Mouse (Mus musculus): Measurements from ENCODE around the gene Lyl1. TPM values are rescaled to one million over a fixed set of nuclear protein-coding genes. Genes with fewer than 3 reads are reported as not detected.
A peak's percentile ranks its signal among the peaks of the same experiment; 100 is the strongest.

Gene Lyl1
- 5.0 and 5.7 TPM in 2 replicates for polyA plus RNA-seq (2014; fragmentation: Nextera tagmentation; extraction: Ambion mirVana)

DNA sequence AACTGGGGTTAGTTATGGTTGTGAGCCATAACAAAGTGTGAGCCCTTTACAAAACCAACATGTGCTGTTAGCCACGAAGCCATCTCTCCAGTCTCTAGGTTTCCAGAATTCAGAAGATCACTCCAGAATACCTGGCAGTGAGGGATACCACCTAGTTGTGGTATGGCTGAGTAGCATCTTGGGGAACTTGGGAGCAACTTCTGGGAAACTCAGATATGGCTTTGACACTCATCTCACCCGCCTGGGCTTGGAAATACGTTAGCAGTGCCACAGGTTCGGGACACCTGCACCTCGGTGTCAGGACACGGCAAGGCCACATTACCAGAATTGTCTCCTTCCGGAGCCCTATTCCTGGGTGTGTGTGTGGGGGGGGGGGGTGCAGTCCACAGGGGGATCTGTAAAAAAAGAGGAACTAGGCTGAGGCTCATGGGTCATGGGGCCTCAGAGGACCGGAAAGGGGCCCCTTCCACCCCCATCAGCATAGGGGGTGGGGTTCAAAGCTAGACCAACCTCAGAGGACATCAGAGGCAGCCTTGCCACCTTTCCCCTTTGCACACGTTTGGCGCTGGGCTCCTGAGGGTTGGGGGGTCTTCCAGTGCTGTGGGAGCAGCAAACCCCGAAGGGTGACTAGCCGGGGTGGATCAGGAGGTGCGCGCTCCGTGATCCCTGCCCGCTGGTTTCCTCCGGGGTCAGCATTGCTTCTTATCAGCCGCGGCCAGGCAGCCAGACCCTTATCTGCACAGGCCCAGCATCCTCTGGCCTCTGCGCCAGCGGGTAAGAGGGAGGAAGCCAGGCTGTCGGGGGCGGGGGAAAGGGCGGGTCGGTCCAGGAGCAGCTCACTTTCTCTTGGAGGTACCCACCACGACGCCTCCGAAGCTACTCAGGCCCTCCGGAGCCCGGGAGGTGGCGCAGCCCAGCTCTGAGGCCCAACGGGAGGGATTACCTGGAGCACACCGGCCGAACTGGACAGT is at the start of gene Lyl1:
Lyl1 (plus strand) TSS at position 517 of the 971 bp plus-strand sequence.
- peak; percentile 79 for DNase-seq (ENCODE audit: low spot score)
- peak within 1 kb of the TSS; percentile 23; the same call in 1 of the 2 replicates for H3K9ac ChIP-seq (ENCODE audit: low read length)
- H3K27ac ChIP-seq (ENCODE audit: low read depth, low read length): 0 out of 2 replicates have a peak within 1 kb of the TSS, but pooled peaks have one; percentile 6
- WGBS: 10% methylated on average over 34 of the region's 34 CpGs
- H3K4me2 ChIP-seq (ENCODE audit: low read depth, low read length, severe bottlenecking): no peak within 1 kb of the TSS
- no peaks in the 10 kb centered on the region; the same call in 1 of the 2 replicates for H3K36me3 ChIP-seq (ENCODE audit: control insufficient read depth, insufficient read depth, low read length)
- ATAC-seq (replicated peaks; ENCODE audit: low FRiP score): peak; percentile 34; the same call in 1 of the 2 replicates
- H3K4me3 ChIP-seq (ENCODE audit: low read depth, low read length): 0 out of 2 replicates have a peak within 1 kb of the TSS, but pooled peaks have one; percentile 6
- peaks cover 7% of the 10 kb centered on the region; the same call in 1 of the 2 replicates for H3K4me1 ChIP-seq (replicated peaks; ENCODE audit: control insufficient read depth, insufficient read depth, low read length)
- H3K9me3 ChIP-seq (ENCODE audit: control insufficient read depth, low read length): no peaks in the 10 kb centered on the region
- peaks cover 50% of the 10 kb centered on the region for H3K27me3 ChIP-seq (ENCODE audit: control insufficient read depth, insufficient read depth, low read length)

DNA sequence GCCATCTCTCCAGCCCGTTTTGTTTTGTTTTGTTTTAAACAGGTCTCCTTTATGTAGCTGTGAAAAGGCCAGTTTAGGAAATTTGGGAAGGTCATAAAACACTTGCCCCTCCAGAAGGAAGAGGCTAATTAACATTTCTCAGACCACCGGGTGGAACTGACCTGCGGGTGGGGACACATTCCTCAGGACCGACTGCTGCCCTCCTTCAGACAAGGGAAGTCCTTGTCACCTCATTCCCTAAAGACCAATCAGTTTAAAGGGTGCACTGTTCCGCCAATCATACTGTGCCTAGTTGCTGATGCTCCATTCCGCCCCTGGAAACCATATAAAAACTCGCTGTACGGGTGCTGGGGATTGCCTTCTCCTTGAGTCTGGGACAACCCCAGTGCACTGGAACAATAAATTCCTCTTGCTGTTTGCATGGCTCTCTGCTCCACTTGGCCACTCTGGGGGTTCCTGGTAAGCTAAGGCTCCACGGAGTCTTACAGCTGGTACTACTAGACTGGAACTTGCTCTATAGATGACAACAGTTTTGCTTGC is 48.1 kb upstream of the Lyl1 start:
- WGBS: 72% methylated on average over 9 of the region's 9 CpGs
- Histone ChIP-seq H3K27ac (ENCODE audit: low read depth, low read length) (no peak overlapping the region; the same call in 1 of the 2 replicates), H3K4me3 (ENCODE audit: low read depth, low read length) (no peak overlapping the region), H3K27me3 (ENCODE audit: control insufficient read depth, insufficient read depth, low read length) (no peaks in the 10 kb centered on the region), H3K36me3 (ENCODE audit: control insufficient read depth, insufficient read depth, low read length) (no peaks in the 10 kb centered on the region), H3K9ac (ENCODE audit: low read length) (no peak overlapping the region), H3K4me2 (ENCODE audit: low read depth, low read length, severe bottlenecking) (no peak overlapping the region), H3K4me1 (replicated peaks; ENCODE audit: control insufficient read depth, insufficient read depth, low read length) (peaks cover 22% of the 10 kb centered on the region), H3K9me3 (ENCODE audit: control insufficient read depth, low read length) (no peaks in the 10 kb centered on the region)
- no peak for ATAC-seq (replicated peaks; ENCODE audit: low FRiP score)
- no peak for DNase-seq (ENCODE audit: low spot score)

DNA sequence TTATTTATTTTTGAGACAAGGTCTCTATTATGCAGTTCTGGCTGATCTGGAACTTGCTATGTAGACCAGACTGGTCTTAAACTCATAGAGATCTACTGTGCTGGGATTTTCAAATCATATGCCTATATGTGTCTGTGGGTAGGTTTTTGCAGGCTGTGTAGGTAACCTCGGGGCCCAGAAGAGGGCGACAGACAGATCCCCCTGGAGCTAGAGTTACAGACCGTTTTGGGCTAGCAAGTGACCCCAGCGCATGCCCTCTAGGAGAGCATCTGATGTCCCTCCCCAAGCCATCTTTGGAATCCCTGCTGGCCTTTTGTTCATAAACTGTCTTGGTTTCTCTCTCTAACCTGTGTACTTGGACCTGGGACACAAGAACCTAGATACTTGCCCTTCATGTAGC is 46.7 kb upstream of the Lyl1 start:
- WGBS: 42% methylated on average over 4 of the region's 4 CpGs
- ATAC-seq (replicated peaks; ENCODE audit: low FRiP score) (no peak), DNase-seq (ENCODE audit: low spot score) (no peak)
- no peaks in the 10 kb centered on the region for H3K27me3 ChIP-seq (ENCODE audit: control insufficient read depth, insufficient read depth, low read length)
- H3K4me3 ChIP-seq (ENCODE audit: low read depth, low read length): no peak overlapping the region
- no peak overlapping the region for H3K9ac ChIP-seq (ENCODE audit: low read length)
- H3K4me1 ChIP-seq (replicated peaks; ENCODE audit: control insufficient read depth, insufficient read depth, low read length): peaks cover 22% of the 10 kb centered on the region
- peak overlapping the region; percentile 91 for H3K27ac ChIP-seq (ENCODE audit: low read depth, low read length)
- H3K36me3 ChIP-seq (ENCODE audit: control insufficient read depth, insufficient read depth, low read length): no peaks in the 10 kb centered on the region
- H3K9me3 ChIP-seq (ENCODE audit: control insufficient read depth, low read length): no peaks in the 10 kb centered on the region
- H3K4me2 ChIP-seq (ENCODE audit: low read depth, low read length, severe bottlenecking): no peak overlapping the region

DNA sequence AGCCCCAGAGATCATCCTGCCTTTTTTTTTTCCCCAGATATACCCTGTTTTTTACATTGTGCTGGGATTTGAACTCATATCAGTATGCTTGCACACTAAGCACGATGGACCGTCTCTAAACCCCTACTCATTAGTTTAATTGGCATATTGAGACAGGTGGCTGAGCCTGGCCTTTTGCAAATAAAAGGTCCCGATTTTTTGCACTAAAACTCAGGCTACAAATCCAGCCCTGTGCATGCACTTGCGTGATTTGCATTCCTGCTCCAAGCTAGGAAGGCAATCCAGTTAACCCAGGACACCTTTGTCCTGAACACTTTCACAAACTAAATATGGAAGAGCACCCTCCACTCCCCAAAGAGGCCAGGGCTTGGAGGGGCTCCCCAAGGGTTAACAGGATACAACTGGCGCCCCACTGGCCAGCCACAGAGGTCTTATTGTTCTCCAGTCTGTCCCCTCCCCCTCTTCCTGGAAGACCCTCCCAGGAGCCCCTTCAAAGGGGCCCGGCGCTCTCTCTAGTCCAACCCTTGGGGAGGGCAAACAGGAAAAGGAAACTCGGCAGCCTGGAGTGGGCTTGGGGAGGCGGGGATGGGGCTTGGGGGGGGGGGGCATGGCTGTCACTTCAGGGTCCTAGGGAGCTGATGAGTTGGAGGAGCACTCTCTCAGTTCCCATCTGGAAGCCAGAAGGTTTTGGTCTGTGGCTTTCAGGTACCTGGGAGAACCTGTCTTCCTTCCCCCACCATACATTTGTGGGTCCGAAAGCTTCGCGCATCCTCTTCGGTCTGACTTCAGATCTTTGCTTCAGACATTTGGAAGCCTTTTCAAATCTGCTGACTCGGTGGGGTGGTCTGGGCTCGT is 45.7 kb upstream of the Lyl1 start:
- Histone ChIP-seq H3K9me3 (ENCODE audit: control insufficient read depth, low read length) (no peaks in the 10 kb centered on the region), H3K4me3 (ENCODE audit: low read depth, low read length) (peak overlapping the region; percentile 10), H3K4me2 (ENCODE audit: low read depth, low read length, severe bottlenecking) (peak overlapping the region; percentile 65), H3K36me3 (ENCODE audit: control insufficient read depth, insufficient read depth, low read length) (no peaks in the 10 kb centered on the region), H3K4me1 (replicated peaks; ENCODE audit: control insufficient read depth, insufficient read depth, low read length) (peaks cover 22% of the 10 kb centered on the region), H3K27ac (ENCODE audit: low read depth, low read length) (peak overlapping the region; percentile 91), H3K27me3 (ENCODE audit: control insufficient read depth, insufficient read depth, low read length) (no peaks in the 10 kb centered on the region), H3K9ac (ENCODE audit: low read length) (peak overlapping the region; percentile 57)
- ATAC-seq (replicated peaks; ENCODE audit: low FRiP score) (peak; percentile 81), DNase-seq (ENCODE audit: low spot score) (peak; percentile 86)
- WGBS: under 1% methylated on average over 14 of the region's 15 CpGs

DNA sequence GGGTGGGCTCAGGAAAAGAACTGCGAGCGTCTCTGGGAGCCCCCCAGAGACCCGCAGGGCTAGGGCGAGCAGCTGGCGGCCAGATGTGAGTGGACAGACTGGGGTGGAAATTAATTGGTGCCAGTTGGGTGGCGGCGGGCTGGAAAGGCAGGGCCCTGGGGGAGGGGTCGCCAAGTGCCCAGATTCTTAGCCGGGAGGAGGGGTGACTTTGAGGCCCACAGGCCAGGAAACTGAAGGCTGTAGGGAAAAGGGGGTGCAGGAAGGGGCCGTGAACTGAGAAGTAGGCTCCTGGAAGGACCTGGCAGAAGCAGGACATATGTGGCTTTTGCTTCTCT is 45.1 kb upstream of the Lyl1 start:
- WGBS: 0% methylated on average over 10 of the region's 10 CpGs
- Histone ChIP-seq H3K36me3 (ENCODE audit: control insufficient read depth, insufficient read depth, low read length) (no peaks in the 10 kb centered on the region), H3K9ac (ENCODE audit: low read length) (peak overlapping the region; percentile 57)

DNA sequence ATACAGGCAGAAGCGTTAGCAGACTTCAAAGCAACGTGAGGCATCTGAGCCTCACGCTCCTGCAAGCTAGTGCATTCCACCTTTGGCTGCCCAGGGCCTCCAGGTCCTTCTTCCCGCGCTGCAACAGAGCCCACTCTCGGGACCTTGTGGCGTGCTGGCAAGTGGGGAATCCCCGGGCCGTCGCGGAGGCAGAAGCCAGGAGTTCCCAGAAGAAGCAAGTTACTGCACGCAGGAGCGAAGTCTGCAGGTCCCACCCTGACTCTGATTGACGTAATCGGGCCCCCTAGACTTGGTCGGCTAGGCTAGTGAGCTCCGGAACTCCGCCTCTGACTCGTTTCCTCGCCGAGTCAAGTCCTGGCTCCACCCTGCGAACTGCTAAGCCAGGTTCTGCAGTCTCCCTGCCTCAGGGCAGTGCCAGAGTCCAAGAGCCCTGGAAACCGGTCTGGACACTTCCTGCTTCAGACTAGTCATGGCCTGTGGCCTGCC is 44.6 kb upstream of the Lyl1 start:
- no peaks in the 10 kb centered on the region for H3K9me3 ChIP-seq (ENCODE audit: control insufficient read depth, low read length)
- no peaks in the 10 kb centered on the region for H3K27me3 ChIP-seq (ENCODE audit: control insufficient read depth, insufficient read depth, low read length)
- peak overlapping the region; percentile 65 for H3K4me2 ChIP-seq (ENCODE audit: low read depth, low read length, severe bottlenecking)
- H3K36me3 ChIP-seq (ENCODE audit: control insufficient read depth, insufficient read depth, low read length): no peaks in the 10 kb centered on the region
- 0 out of 2 replicates have a peak, but pooled peaks have one; percentile 4 for ATAC-seq (replicated peaks; ENCODE audit: low FRiP score)
- peak overlapping the region; percentile 57 for H3K9ac ChIP-seq (ENCODE audit: low read length)
- H3K4me1 ChIP-seq (replicated peaks; ENCODE audit: control insufficient read depth, insufficient read depth, low read length): peaks cover 28% of the 10 kb centered on the region
- H3K4me3 ChIP-seq (ENCODE audit: low read depth, low read length): peak overlapping the region; percentile 10; the same call in 1 of the 2 replicates
- WGBS: 2% methylated on average over 23 of the region's 23 CpGs
- peak overlapping the region; percentile 91 for H3K27ac ChIP-seq (ENCODE audit: low read depth, low read length)
- DNase-seq (ENCODE audit: low spot score): peak; percentile 79

More for the DNA sequence above, 45.1 kb upstream of the Lyl1 start:
- Histone ChIP-seq H3K4me3 (ENCODE audit: low read depth, low read length) (peak overlapping the region; percentile 10), H3K4me2 (ENCODE audit: low read depth, low read length, severe bottlenecking) (peak overlapping the region; percentile 65), H3K9me3 (ENCODE audit: control insufficient read depth, low read length) (no peaks in the 10 kb centered on the region), H3K27ac (ENCODE audit: low read depth, low read length) (peak overlapping the region; percentile 91), H3K27me3 (ENCODE audit: control insufficient read depth, insufficient read depth, low read length) (no peaks in the 10 kb centered on the region), H3K4me1 (replicated peaks; ENCODE audit: control insufficient read depth, insufficient read depth, low read length) (peaks cover 28% of the 10 kb centered on the region)
- ATAC-seq (replicated peaks; ENCODE audit: low FRiP score) (peak; percentile 25; the same call in 1 of the 2 replicates), DNase-seq (ENCODE audit: low spot score) (peak; percentile 84)

DNA sequence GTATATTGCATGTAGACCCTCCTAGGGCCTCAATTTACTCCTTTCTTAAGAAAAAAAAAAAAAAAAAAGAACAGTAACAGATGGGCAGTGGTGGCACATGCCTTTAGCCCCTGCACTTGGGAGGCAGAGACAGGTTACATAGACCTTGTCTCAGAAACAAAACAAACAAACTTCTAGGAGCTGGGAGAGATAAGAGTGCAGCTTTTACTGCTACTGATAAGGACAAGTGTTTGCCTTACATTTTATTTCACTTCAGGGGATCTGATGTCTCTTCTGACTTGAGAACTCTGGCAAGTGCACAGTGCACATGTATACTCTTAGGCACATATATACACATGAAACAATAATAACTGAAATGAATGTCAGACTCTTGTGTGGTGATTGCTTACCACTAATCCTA is 44.1 kb upstream of the Lyl1 start:
- H3K36me3 ChIP-seq (ENCODE audit: control insufficient read depth, insufficient read depth, low read length): no peaks in the 10 kb centered on the region
- ATAC-seq (replicated peaks; ENCODE audit: low FRiP score) (no peak), DNase-seq (ENCODE audit: low spot score) (no peak)
- H3K4me2 ChIP-seq (ENCODE audit: low read depth, low read length, severe bottlenecking): peak overlapping the region; percentile 65; the same call in 1 of the 2 replicates
- H3K27me3 ChIP-seq (ENCODE audit: control insufficient read depth, insufficient read depth, low read length): no peaks in the 10 kb centered on the region
- no peaks in the 10 kb centered on the region for H3K9me3 ChIP-seq (ENCODE audit: control insufficient read depth, low read length)
- H3K27ac ChIP-seq (ENCODE audit: low read depth, low read length): peak overlapping the region; percentile 91
- peak overlapping the region; percentile 10; the same call in 1 of the 2 replicates for H3K4me3 ChIP-seq (ENCODE audit: low read depth, low read length)
- peaks cover 28% of the 10 kb centered on the region for H3K4me1 ChIP-seq (replicated peaks; ENCODE audit: control insufficient read depth, insufficient read depth, low read length)
- H3K9ac ChIP-seq (ENCODE audit: low read length): peak overlapping the region; percentile 57

DNA sequence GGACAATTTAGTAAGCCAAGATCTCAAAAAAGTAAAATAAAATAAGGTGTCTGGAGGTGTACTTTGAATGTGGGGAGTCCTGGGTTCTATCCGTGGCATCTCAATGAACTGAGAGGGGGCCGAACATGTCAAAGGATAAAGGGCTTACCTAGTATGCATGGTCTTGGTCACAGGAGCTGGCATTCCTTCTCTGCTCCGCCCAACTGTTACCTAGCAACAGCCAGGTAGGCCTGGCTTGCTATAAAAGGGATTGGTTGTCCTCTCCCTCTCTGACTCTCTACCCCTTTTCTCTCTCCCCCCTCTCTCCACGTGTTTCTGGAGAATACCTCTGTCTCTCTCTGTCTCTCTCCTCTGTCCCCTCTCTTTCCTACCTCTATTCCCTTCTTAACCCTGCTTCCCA is 43.6 kb upstream of the Lyl1 start:
- H3K27ac ChIP-seq (ENCODE audit: low read depth, low read length): no peak overlapping the region
- WGBS: 36% methylated on average over 4 of the region's 4 CpGs
- DNase-seq (ENCODE audit: low spot score): no peak
- no peak overlapping the region for H3K4me2 ChIP-seq (ENCODE audit: low read depth, low read length, severe bottlenecking)
- peaks cover 28% of the 10 kb centered on the region for H3K4me1 ChIP-seq (replicated peaks; ENCODE audit: control insufficient read depth, insufficient read depth, low read length)
- no peaks in the 10 kb centered on the region for H3K9me3 ChIP-seq (ENCODE audit: control insufficient read depth, low read length)
- H3K36me3 ChIP-seq (ENCODE audit: control insufficient read depth, insufficient read depth, low read length): no peaks in the 10 kb centered on the region
- H3K4me3 ChIP-seq (ENCODE audit: low read depth, low read length): no peak overlapping the region
- ATAC-seq (replicated peaks; ENCODE audit: low FRiP score): no peak
- H3K27me3 ChIP-seq (ENCODE audit: control insufficient read depth, insufficient read depth, low read length): no peaks in the 10 kb centered on the region
- H3K9ac ChIP-seq (ENCODE audit: low read length): no peak overlapping the region

Data from forebrain, embryonic 11.5 days (tissue).